Mouse (Mus musculus): Measurements from ENCODE around the gene Hif3a. TPM values are rescaled to one million over a fixed set of nuclear protein-coding genes. Genes with fewer than 3 reads are reported as not detected.

Gene Hif3a
- polyA plus RNA-seq, 1 experiment, result 6.9 TPM

DNA sequence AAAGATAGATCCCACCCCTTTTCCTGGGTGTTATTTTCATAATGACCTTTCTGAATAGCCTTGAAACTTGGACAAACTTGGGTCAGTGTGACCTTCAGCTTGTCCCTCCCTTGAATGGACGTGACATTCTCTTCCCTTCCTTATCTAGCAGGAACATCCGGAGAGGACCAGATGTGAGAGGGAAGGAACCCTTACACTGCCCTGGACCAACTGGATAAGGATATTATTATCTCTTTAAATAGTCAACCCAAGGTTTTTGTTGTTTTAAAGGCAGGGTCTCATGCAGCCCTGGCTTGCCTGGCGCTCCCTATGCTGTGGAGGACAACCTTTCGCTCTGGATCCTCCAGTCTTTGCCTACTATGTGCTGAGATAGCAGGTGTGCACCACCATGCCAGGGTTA lies 63.0 kb downstream of the Hif3a start:
- TF ChIP-seq POLR2A (IDR thresholded peaks at IDR 0.05; ENCODE audit: borderline replicate concordance, extremely low read depth, insufficient read depth, insufficient read length, poor library complexity, severe bottlenecking) (no peak), CTCF (IDR thresholded peaks at IDR 0.05; ENCODE audit: borderline replicate concordance, extremely low read depth, insufficient read depth, insufficient read length) (no peak)

DNA sequence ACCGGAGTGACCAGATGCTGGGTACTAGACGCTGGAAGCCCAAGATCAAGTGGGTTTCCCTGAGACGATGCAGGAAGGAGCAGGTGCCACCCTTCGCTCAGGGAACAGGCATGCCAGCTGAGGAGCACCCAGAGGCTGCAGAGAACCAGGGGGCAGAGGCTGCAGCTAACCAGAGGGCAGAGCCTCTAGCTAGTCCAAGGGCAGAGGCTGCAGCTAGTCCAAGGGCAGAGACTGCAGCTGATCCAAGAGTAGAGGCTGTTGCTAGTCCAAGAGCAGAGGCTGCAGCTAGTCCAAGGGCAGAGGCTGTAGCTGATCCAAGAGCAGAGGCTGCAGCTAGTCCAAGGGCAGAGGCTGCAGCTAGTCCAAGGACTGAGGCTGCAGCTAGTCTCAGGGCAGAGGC lies 66.9 kb downstream of the Hif3a start:
- DNase-seq (ENCODE audit: low read depth), result no peak
- TF ChIP-seq CTCF (IDR thresholded peaks at IDR 0.05; ENCODE audit: borderline replicate concordance, extremely low read depth, insufficient read depth, insufficient read length) (no peak), POLR2A (IDR thresholded peaks at IDR 0.05; ENCODE audit: borderline replicate concordance, extremely low read depth, insufficient read depth, insufficient read length, poor library complexity, severe bottlenecking) (no peak)

More for the DNA sequence above, 63.0 kb downstream of the Hif3a start:
- DNase-seq (ENCODE audit: low read depth), result no peak

DNA sequence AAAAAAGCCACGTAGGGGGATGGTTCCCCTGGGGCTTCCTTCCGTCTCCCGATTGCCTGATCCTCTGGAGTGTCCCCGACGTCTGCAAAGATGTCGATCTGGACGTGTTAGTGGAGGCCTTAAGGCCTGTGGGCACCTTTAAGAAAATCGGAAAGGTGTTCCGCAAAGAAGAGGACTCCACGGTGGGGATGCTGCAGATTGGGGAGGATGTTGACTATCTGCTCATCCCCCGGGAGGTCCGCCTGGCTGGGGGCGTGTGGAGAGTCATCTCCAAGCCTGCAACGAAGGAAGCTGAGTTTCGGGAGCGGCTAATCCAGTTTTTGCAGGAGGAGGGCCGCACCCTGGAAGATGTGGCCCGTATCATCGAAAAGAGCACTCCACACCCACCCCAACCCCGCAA lies 67.8 kb downstream of the Hif3a start:
- no peak for DNase-seq (ENCODE audit: low read depth)
- TF ChIP-seq POLR2A (IDR thresholded peaks at IDR 0.05; ENCODE audit: borderline replicate concordance, extremely low read depth, insufficient read depth, insufficient read length, poor library complexity, severe bottlenecking) (no peak), CTCF (IDR thresholded peaks at IDR 0.05; ENCODE audit: borderline replicate concordance, extremely low read depth, insufficient read depth, insufficient read length) (no peak)

DNA sequence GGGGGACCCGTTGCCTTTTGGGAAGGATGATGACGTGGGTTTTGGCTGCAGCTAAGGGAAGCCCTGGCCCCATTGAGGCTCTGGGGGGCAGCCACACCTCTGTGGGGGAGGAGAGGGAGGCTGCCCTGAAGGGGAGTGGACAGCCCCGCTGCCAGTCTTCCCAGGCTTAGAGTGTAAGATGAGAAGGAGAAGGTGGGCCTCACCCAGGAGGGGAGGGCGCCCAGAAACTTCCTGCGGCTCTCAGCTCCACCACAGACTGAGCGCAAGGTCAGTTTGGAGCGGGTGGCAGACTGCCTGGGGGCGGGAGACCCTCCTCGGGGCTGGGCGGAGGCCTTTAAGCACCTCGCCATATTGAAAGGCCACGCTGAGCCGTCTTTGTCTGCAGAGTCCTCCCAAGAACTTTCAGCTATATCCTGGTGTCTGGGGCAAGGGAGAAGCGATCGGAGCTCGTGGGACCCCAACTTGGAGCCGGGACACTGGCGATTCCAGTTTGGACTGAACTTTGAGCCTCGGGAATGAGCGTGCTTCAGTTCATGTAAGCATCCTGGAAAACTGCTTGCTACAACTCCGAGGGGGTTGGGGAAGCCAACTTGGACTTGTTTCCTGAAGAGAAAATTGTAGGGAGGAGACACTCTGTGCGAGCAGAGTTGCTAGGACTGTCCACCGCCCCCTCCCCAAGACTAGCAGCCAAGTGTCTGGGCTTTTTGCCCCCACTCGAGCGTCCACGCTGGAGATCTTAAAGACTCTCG lies 68.4 kb downstream of the Hif3a start:
- TF ChIP-seq CTCF (IDR thresholded peaks at IDR 0.05; ENCODE audit: borderline replicate concordance, extremely low read depth, insufficient read depth, insufficient read length) (no peak), POLR2A (IDR thresholded peaks at IDR 0.05; ENCODE audit: borderline replicate concordance, extremely low read depth, insufficient read depth, insufficient read length, poor library complexity, severe bottlenecking) (no peak)
- peak; percentile 94 for DNase-seq (ENCODE audit: low read depth)

DNA sequence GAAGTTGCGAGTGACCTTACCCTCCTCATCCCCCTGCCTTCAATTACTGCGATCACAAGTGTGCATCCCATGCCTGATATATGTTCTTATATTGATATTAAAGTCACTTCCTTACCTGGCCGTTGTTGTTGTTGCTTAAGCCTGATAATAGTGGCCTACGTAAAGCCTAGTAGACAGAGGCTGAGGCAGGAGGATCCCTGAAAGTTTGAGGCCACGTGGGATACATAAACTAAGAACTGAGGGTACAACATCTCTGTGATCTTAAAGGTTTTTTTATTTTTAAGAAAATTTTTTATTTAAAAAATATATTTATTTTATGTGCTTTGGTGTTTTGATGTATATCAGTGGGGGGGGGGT lies 69.8 kb downstream of the Hif3a start, which contains the start of gene Ccdc8:
Ccdc8 (plus strand) TSS at position 258 of the 357 bp plus-strand sequence.
- DNase-seq (ENCODE audit: low read depth), result no peak
- TF ChIP-seq POLR2A (IDR thresholded peaks at IDR 0.05; ENCODE audit: borderline replicate concordance, extremely low read depth, insufficient read depth, insufficient read length, poor library complexity, severe bottlenecking) (no peak), CTCF (IDR thresholded peaks at IDR 0.05; ENCODE audit: borderline replicate concordance, extremely low read depth, insufficient read depth, insufficient read length) (no peak)

DNA sequence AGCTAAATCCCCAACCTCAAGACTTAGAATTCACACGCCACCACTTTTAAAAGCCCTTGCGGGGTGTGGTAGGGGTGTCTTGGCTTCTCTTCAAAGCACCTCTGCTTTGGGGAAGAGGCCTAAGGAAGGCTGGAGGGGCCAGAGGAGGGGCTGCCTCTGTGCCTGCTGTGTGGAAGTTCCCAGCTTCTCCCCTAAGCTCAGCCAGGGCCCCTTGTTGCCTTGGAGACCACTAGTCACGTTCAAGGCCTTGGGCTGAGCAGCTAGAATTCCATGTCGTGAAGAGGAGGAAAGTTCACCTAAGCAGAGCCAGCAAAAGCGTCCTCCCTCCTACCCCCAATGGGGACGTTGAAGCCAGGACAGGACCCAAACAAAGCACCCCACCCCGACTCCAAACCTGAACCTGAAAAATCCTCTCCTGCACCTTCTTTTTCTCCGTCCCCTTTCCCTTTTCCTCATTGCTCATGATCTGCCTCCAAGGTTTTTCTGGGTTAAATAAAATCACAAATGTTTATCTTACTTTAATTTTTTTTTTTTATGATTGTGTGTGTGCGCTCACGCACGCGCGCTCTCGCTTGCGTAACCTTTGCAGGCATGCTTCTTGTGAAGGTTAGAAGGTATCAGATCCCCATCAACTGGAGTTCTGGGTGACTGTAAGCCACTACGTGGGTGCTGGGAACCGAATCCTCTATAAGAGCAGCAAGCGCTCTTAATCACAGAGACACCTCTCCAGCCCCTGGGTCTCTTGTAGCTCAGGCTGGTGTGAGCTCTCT lies 70.4 kb downstream of the Hif3a start:
- peak; percentile 94 for DNase-seq (ENCODE audit: low read depth)
- TF ChIP-seq CTCF (IDR thresholded peaks at IDR 0.05; ENCODE audit: borderline replicate concordance, extremely low read depth, insufficient read depth, insufficient read length) (no peak), POLR2A (IDR thresholded peaks at IDR 0.05; ENCODE audit: borderline replicate concordance, extremely low read depth, insufficient read depth, insufficient read length, poor library complexity, severe bottlenecking) (no peak)

DNA sequence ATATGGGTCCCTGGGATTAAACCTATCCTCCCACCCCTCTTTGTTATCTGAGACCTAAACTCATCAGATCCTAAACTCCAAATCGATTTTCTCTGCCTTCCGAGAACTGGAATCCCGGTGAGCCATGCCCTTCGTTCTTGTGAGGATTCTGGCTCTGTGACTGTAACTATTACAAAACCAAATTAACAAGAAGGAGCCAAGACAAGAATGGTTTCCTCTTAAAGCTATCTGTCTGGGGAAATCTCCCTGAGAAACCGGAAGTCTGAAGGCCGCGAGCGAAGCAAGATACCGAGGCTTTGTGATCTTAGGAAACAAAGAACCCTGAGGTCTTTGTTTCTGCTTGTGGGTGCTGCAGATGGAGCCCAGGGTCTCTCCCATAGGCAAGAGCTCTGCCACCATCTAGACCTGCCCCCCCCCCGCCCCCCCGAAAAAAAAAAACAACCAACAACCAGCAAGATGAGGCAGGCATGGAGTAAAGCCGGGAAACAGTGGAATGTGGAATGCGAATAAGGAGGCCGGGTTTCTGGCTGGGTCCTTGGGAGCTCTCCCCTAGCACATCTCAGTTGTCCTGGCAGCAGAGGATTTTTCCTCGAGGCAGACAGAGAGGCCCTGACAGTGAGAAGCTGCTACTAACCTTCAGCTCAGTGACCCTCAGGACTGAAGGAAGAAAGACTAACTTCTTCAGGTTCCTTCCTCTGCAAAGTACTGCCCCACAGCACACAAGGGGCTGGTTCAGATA lies 72.1 kb downstream of the Hif3a start:
- TF ChIP-seq POLR2A (IDR thresholded peaks at IDR 0.05; ENCODE audit: borderline replicate concordance, extremely low read depth, insufficient read depth, insufficient read length, poor library complexity, severe bottlenecking) (no peak), CTCF (IDR thresholded peaks at IDR 0.05; ENCODE audit: borderline replicate concordance, extremely low read depth, insufficient read depth, insufficient read length) (no peak)
- DNase-seq (ENCODE audit: low read depth), result peak; percentile 53

DNA sequence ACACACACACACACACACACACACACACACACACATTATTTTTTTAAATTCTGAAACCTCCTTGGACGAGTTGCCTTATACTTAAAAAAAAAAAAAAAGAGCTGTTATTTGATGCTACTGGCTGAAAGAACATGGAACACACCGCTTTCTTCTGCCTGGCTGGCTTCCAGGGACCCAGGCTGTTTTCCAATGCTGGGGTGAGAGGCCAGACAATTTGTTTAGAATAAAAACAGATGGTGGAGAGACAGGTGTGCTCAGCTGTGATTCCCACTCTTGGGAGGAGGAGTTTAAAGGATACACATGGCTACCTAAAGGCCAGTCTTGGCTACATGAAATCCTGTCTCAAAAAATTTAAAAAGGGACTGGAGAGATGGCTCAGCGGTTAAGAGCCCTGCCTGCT lies 73.8 kb downstream of the Hif3a start:
- no peak for TF ChIP-seq POLR2A (IDR thresholded peaks at IDR 0.05; ENCODE audit: borderline replicate concordance, extremely low read depth, insufficient read depth, insufficient read length, poor library complexity, severe bottlenecking)
- no peak for TF ChIP-seq CTCF (IDR thresholded peaks at IDR 0.05; ENCODE audit: borderline replicate concordance, extremely low read depth, insufficient read depth, insufficient read length)
- peak; percentile 86 for DNase-seq (ENCODE audit: low read depth)

DNA sequence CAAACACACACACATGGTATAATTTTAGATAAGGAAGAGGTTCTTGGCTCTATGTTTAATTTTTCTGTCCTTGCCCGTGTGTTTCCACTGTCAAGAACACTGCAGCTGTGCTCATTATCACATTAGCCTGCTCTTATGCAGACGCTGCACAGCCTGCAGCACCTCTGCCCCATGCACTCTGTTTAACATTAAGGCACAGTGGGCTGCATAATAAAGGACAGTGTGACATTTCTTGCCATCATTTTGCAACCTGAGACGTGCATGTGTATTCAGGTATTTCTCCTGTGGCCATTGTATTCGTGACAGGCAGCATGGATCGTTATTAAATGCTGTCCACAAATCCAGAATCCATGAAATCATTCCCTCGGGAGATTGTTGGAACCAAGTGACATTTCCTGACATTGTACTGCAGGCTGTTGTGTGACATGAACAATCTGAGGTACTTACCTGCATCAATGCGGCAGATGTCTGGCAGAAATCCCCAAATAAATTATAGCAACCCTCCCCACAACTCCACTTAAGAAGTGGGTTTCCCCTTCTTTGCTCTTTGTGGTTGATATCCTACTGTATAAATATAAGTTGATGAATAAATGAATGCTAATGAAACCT lies 74.6 kb downstream of the Hif3a start:
- DNase-seq (ENCODE audit: low read depth), result peak; percentile 78
- TF ChIP-seq POLR2A (IDR thresholded peaks at IDR 0.05; ENCODE audit: borderline replicate concordance, extremely low read depth, insufficient read depth, insufficient read length, poor library complexity, severe bottlenecking) (no peak), CTCF (IDR thresholded peaks at IDR 0.05; ENCODE audit: borderline replicate concordance, extremely low read depth, insufficient read depth, insufficient read length) (no peak)

DNA sequence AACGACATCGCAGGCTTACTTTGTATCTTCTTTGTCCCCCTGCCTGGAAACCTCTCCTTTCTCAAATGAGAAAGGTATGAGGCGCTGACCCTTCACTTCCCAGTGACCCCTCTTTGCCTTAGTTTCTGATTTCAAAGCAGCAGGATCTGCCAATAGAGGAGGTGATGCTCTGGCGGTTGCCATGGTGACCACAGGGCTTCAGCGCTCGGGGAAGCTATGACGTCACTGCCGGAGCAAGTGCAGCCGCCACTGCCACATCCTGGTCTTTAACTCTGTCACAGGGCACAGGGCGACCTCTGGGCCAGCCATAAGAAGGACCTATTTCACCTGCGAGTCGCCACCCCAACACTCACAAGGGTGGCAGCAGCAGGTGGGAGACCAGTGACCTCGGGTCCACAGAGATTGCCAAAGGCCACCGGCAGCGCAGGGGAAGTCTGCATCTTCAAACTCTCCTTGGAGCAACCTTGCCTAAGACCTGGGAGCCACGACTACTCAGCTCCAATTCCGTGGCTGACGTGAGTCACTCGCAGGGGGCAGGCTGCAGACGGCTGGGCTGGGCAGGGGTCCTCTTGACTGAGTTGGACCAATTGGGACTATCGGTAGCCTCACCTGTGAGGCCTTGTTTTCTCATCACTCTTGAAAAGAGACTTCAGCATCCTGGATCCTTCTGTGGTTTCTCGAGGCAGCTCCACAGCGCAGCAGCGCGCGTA lies 79.2 kb downstream of the Hif3a start, which contains the start of gene Gm42372:
Gm42372 (plus strand) TSS at position 228 of the 710 bp plus-strand sequence.
- DNase-seq (ENCODE audit: low read depth), result peak; percentile 96
- TF ChIP-seq CTCF (IDR thresholded peaks at IDR 0.05; ENCODE audit: borderline replicate concordance, extremely low read depth, insufficient read depth, insufficient read length) (no peak), POLR2A (IDR thresholded peaks at IDR 0.05; ENCODE audit: borderline replicate concordance, extremely low read depth, insufficient read depth, insufficient read length, poor library complexity, severe bottlenecking) (no peak)

Other genes with a start within 250 kb of the Hif3a start
- 306 and 379 TPM in 2 replicates for gene Strn4, start 246.5 kb downstream of the Hif3a start, polyA plus RNA-seq (2012; rRNA removed)
- 35.1 and 47.7 TPM in 2 replicates for gene Fkrp, start 245.7 kb downstream of the Hif3a start, polyA plus RNA-seq (2012; rRNA removed)
- 13.9 and 14.0 TPM in 2 replicates for gene Prkd2, start 219.5 kb downstream of the Hif3a start, polyA plus RNA-seq (2012; rRNA removed)
- gene Dact3, start 187.1 kb downstream of the Hif3a start, polyA plus RNA-seq (2012; rRNA removed), result 41.7 and 43.6 TPM in 2 replicates
- gene Gng8, start 170.6 kb downstream of the Hif3a start, polyA plus RNA-seq (2012; rRNA removed), result 11.5 and 15.5 TPM in 2 replicates
- 0.47 and 0.75 TPM in 2 replicates for gene Ptgir, start 155.9 kb downstream of the Hif3a start, polyA plus RNA-seq (2012; rRNA removed)
- 580 and 837 TPM in 2 replicates for gene Calm3, start 138.3 kb downstream of the Hif3a start, polyA plus RNA-seq (2012; rRNA removed)
- 44.9 and 96.9 TPM in 2 replicates for gene Pnmal2, start 117.7 kb downstream of the Hif3a start, polyA plus RNA-seq (2012; rRNA removed)
- gene Pnmal1, start 102.7 kb downstream of the Hif3a start, polyA plus RNA-seq (2012; rRNA removed), result 28.0 and 34.5 TPM in 2 replicates
- gene Gm42372, start 79.3 kb downstream of the Hif3a start, polyA plus RNA-seq (2012; rRNA removed), result 5.2 and 19.6 TPM in 2 replicates
- 6.4 and 8.6 TPM in 2 replicates for gene Ccdc8, start 69.7 kb downstream of the Hif3a start, polyA plus RNA-seq (2012; rRNA removed)
- gene Ppp5c, start 34.5 kb downstream of the Hif3a start, polyA plus RNA-seq (2012; rRNA removed), result 164 and 199 TPM in 2 replicates
- gene Psg16, start 11.6 kb upstream of the Hif3a start, polyA plus RNA-seq (2012; rRNA removed), result 1.6 and 2.7 TPM in 2 replicates
- 0.05 and 0.10 TPM in 2 replicates for gene Ceacam3, start 87.9 kb upstream of the Hif3a start, polyA plus RNA-seq (2012; rRNA removed)
- gene Psg29, start 141.1 kb upstream of the Hif3a start, polyA plus RNA-seq (2012; rRNA removed), result 0.14 and 0.16 TPM in 2 replicates

Data from brain, embryonic 14.5 days (tissue).